Mouse (Mus musculus): ENCODE results near the gene Pla2g4e. TPM values are rescaled to one million over a fixed set of nuclear protein-coding genes. Genes with fewer than 3 reads are reported as not detected.
A peak's percentile ranks its signal among the peaks of the same experiment; 100 is the strongest.

Pla2g4e gene
- polyA plus RNA-seq, 1 experiment from 2014 or later: 0.05 TPM

GRCm38 (mm10) chr2:120173718-120174117 lies 71.4 kb downstream of the Pla2g4e start:
- ATAC-seq (ENCODE audit: insufficient read depth, low FRiP score, low TSS enrichment) (no peak), DNase-seq (ENCODE audit: low spot score) (peak; percentile 56)
- Histone ChIP-seq H3K4me2 (ENCODE audit: low read depth) (no peak overlapping the region), H3K9ac (ENCODE audit: low read length) (no peak overlapping the region), H3K27ac (ENCODE audit: low read depth, low read length) (no peak overlapping the region), H3K4me3 (ENCODE audit: low read depth, low read length) (no peak overlapping the region), H3K9me3 (ENCODE audit: control insufficient read depth, low read length) (no peaks in the 10 kb centered on the region), H3K27me3 (ENCODE audit: control insufficient read depth, insufficient read depth, low read length) (no peaks in the 10 kb centered on the region), H3K4me1 (ENCODE audit: control insufficient read depth, insufficient read depth, low read length) (no peaks in the 10 kb centered on the region), H3K36me3 (ENCODE audit: control insufficient read depth, insufficient read depth, low read length) (no peaks in the 10 kb centered on the region)
- 25% methylated on average over 10 of the region's 10 CpGs for WGBS

DNA sequence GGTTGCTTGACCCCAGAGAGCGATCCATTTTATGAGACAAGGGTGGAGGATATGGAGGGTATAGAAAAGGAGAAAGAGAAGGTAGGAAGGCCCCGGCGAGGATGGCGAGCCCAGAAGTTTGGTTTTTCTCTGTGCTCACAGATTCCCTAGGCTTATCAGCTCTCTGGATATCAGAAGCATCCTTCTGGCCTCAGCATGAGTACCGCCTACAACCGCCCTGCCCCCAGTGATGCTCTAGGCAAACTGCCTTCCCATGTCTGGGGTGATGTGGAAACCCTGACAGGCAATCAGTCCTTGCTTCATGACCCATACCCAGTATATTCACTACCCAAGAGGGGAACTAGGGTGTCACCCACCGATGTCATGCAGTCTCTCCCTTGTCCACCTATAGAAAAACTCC lies 73.8 kb downstream of the Pla2g4e start:
- ATAC-seq (ENCODE audit: insufficient read depth, low FRiP score, low TSS enrichment) (no peak), DNase-seq (ENCODE audit: low spot score) (no peak)
- Histone ChIP-seq H3K36me3 (ENCODE audit: control insufficient read depth, insufficient read depth, low read length) (no peaks in the 10 kb centered on the region), H3K4me3 (ENCODE audit: low read depth, low read length) (no peak overlapping the region), H3K9me3 (ENCODE audit: control insufficient read depth, low read length) (no peaks in the 10 kb centered on the region), H3K4me2 (ENCODE audit: low read depth) (no peak overlapping the region), H3K27ac (ENCODE audit: low read depth, low read length) (no peak overlapping the region), H3K9ac (ENCODE audit: low read length) (no peak overlapping the region), H3K4me1 (ENCODE audit: control insufficient read depth, insufficient read depth, low read length) (no peaks in the 10 kb centered on the region), H3K27me3 (ENCODE audit: control insufficient read depth, insufficient read depth, low read length) (no peaks in the 10 kb centered on the region)
- WGBS: 93% methylated on average over 7 of the region's 7 CpGs

DNA sequence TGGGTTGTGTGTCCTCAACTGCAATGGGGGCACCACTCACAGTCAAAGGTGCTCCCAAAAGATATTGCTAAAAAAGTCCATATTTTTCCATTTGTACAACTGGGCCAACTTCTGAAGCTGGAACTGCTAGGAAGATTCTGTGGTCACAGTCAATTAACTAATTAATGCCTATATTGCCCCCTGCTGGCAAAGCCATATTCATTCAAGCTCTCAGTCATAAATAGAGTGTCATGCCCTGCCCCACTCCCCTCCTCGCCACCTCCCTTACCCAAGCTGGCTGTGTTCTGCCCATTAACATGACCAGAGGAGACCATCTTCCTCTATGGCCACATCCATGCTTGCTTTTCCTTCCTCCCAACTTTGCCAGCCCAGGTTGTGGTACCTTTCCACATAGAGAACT lies 74.4 kb downstream of the Pla2g4e start:
- Histone ChIP-seq H3K36me3 (ENCODE audit: control insufficient read depth, insufficient read depth, low read length) (no peaks in the 10 kb centered on the region), H3K9ac (ENCODE audit: low read length) (no peak overlapping the region), H3K27me3 (ENCODE audit: control insufficient read depth, insufficient read depth, low read length) (no peaks in the 10 kb centered on the region), H3K27ac (ENCODE audit: low read depth, low read length) (no peak overlapping the region), H3K9me3 (ENCODE audit: control insufficient read depth, low read length) (no peaks in the 10 kb centered on the region), H3K4me3 (ENCODE audit: low read depth, low read length) (no peak overlapping the region), H3K4me1 (ENCODE audit: control insufficient read depth, insufficient read depth, low read length) (no peaks in the 10 kb centered on the region), H3K4me2 (ENCODE audit: low read depth) (no peak overlapping the region)
- WGBS: 68% methylated on average over 1 of the region's 1 CpGs
- ATAC-seq (ENCODE audit: insufficient read depth, low FRiP score, low TSS enrichment) (no peak), DNase-seq (ENCODE audit: low spot score) (no peak)

DNA sequence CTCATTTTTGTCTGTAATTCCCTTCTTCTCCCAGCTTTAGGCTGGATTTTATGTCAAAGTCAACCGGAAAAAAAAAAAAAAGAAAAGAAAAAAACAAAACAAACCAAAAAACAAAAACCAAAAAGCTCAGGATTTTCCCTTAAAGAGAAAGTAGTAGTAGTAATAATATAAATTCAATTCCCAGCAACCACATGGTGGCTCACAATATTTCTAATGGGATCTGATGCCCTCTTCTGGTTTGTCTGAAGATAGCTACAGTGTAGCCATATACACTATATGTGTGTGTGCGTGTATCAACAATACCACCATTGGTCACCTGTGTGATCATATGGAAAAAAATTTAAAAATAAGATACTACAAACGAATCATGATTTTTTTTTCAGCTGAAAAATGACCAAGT lies 75.8 kb downstream of the Pla2g4e start:
- Histone ChIP-seq H3K27me3 (ENCODE audit: control insufficient read depth, insufficient read depth, low read length) (no peaks in the 10 kb centered on the region), H3K4me3 (ENCODE audit: low read depth, low read length) (no peak overlapping the region), H3K4me1 (ENCODE audit: control insufficient read depth, insufficient read depth, low read length) (no peaks in the 10 kb centered on the region), H3K36me3 (ENCODE audit: control insufficient read depth, insufficient read depth, low read length) (no peaks in the 10 kb centered on the region), H3K9me3 (ENCODE audit: control insufficient read depth, low read length) (no peaks in the 10 kb centered on the region), H3K9ac (ENCODE audit: low read length) (no peak overlapping the region), H3K27ac (ENCODE audit: low read depth, low read length) (no peak overlapping the region), H3K4me2 (ENCODE audit: low read depth) (no peak overlapping the region)
- DNase-seq (ENCODE audit: low spot score): no peak
- 87% methylated on average over 3 of the region's 3 CpGs for WGBS
- no peak for ATAC-seq (ENCODE audit: insufficient read depth, low FRiP score, low TSS enrichment)

DNA sequence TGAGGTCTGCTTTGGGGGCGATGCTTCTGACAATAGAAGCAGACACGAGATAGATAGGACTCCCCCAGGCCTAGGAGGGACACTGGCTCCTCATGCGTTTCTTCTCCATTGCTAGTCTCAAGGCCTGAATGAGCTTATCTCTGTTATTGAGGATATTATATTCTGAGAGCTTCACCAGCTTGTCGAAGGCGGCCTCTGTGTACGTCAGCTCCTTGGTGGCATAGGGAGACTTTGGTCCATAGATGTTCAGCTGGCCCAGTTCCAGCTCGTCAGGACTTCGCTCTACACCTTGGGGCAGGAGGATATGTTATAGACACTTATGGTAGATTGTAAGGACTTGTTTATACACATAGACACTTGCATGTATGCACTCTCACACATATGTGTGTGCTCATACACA lies 77.4 kb downstream of the Pla2g4e start:
- Histone ChIP-seq H3K36me3 (ENCODE audit: control insufficient read depth, insufficient read depth, low read length) (no peaks in the 10 kb centered on the region), H3K27ac (ENCODE audit: low read depth, low read length) (no peak overlapping the region), H3K9ac (ENCODE audit: low read length) (no peak overlapping the region), H3K4me1 (ENCODE audit: control insufficient read depth, insufficient read depth, low read length) (no peaks in the 10 kb centered on the region), H3K4me3 (ENCODE audit: low read depth, low read length) (no peak overlapping the region), H3K4me2 (ENCODE audit: low read depth) (no peak overlapping the region), H3K9me3 (ENCODE audit: control insufficient read depth, low read length) (no peaks in the 10 kb centered on the region), H3K27me3 (ENCODE audit: control insufficient read depth, insufficient read depth, low read length) (no peaks in the 10 kb centered on the region)
- no peak for DNase-seq (ENCODE audit: low spot score)
- WGBS: 87% methylated on average over 8 of the region's 8 CpGs
- no peak for ATAC-seq (ENCODE audit: insufficient read depth, low FRiP score, low TSS enrichment)

- Histone ChIP-seq H3K9me3 (ENCODE audit: control insufficient read depth, low read length) (no peaks in the 10 kb centered on the region), H3K9ac (ENCODE audit: low read length) (no peak overlapping the region), H3K27ac (ENCODE audit: low read depth, low read length) (no peak overlapping the region), H3K4me2 (ENCODE audit: low read depth) (no peak overlapping the region), H3K4me3 (ENCODE audit: low read depth, low read length) (no peak overlapping the region), H3K4me1 (ENCODE audit: control insufficient read depth, insufficient read depth, low read length) (no peaks in the 10 kb centered on the region), H3K36me3 (ENCODE audit: control insufficient read depth, insufficient read depth, low read length) (no peaks in the 10 kb centered on the region), H3K27me3 (ENCODE audit: control insufficient read depth, insufficient read depth, low read length) (no peaks in the 10 kb centered on the region)
- WGBS: 79% methylated on average over 10 of the region's 10 CpGs
- DNase-seq (ENCODE audit: low spot score) (no peak), ATAC-seq (ENCODE audit: insufficient read depth, low FRiP score, low TSS enrichment) (no peak)
Measured at GRCm38 (mm10) chr2:120165474-120165873, 79.7 kb downstream of the Pla2g4e start.

DNA sequence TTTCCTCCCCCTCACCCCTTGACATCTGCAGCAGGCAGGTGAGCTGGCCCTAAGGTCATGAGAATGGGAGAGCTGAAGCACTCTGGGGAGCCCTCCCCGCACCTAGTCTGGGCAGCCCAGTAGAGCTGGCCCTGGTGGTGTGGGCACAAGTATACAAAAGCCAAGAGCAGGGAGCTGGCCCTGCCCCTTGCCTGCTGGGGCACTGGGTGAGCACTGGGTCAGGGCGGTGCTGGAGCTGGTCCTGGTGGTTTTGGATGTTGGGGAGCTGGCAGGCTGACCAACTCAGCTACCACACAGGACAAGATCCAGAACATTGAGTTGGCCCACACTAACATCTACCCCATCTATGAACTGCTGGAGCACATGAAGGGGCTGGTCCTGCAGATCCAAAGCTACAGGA lies 85.7 kb downstream of the Pla2g4e start:
- H3K9me3 ChIP-seq (ENCODE audit: control insufficient read depth, low read length): no peaks in the 10 kb centered on the region

DNA sequence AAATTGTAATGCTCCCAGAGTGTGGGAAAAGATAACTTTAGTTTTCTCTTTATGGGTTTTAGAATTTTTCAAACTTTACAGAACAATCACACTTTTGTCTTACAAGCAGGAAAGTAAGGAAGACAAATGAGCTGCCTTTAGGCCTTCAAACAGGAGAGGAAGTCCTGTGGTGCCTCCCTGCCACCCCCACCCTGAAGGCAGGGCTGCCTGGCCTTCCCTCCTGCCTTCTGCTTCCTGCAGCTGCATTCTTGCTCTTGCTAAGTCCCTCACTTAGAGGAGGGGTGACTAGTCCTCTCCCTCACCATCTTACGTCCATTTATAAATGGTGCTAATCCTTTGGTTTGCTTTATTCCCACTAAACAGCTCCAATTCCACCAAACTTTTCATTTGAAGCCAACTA lies 86.3 kb downstream of the Pla2g4e start:
- H3K27ac ChIP-seq (ENCODE audit: low read depth, low read length): no peak overlapping the region
- no peak for DNase-seq (ENCODE audit: low spot score)
- H3K4me1 ChIP-seq (ENCODE audit: control insufficient read depth, insufficient read depth, low read length): peaks cover under 1% of the 10 kb centered on the region; the same call in 1 of the 2 replicates
- no peak for ATAC-seq (ENCODE audit: insufficient read depth, low FRiP score, low TSS enrichment)
- no peaks in the 10 kb centered on the region for H3K9me3 ChIP-seq (ENCODE audit: control insufficient read depth, low read length)
- H3K27me3 ChIP-seq (ENCODE audit: control insufficient read depth, insufficient read depth, low read length): no peaks in the 10 kb centered on the region
- H3K9ac ChIP-seq (ENCODE audit: low read length): no peak overlapping the region
- 48% methylated on average over 1 of the region's 1 CpGs for WGBS
- H3K36me3 ChIP-seq (ENCODE audit: control insufficient read depth, insufficient read depth, low read length): no peaks in the 10 kb centered on the region
- H3K4me3 ChIP-seq (ENCODE audit: low read depth, low read length): no peak overlapping the region
- no peak overlapping the region for H3K4me2 ChIP-seq (ENCODE audit: low read depth)

More for the DNA sequence above, 85.7 kb downstream of the Pla2g4e start:
- WGBS: 80% methylated on average over 2 of the region's 2 CpGs
- Histone ChIP-seq H3K36me3 (ENCODE audit: control insufficient read depth, insufficient read depth, low read length) (no peaks in the 10 kb centered on the region), H3K9ac (ENCODE audit: low read length) (no peak overlapping the region), H3K4me3 (ENCODE audit: low read depth, low read length) (no peak overlapping the region), H3K4me2 (ENCODE audit: low read depth) (no peak overlapping the region), H3K4me1 (ENCODE audit: control insufficient read depth, insufficient read depth, low read length) (no peaks in the 10 kb centered on the region), H3K27ac (ENCODE audit: low read depth, low read length) (no peak overlapping the region), H3K27me3 (ENCODE audit: control insufficient read depth, insufficient read depth, low read length) (no peaks in the 10 kb centered on the region)
- ATAC-seq (ENCODE audit: insufficient read depth, low FRiP score, low TSS enrichment): no peak
- DNase-seq (ENCODE audit: low spot score): no peak

GRCm38 (mm10) chr2:120158016-120158415 lies 87.1 kb downstream of the Pla2g4e start:
- WGBS: 59% methylated on average over 5 of the region's 5 CpGs
- no peak for DNase-seq (ENCODE audit: low spot score)

More at GRCm38 (mm10) chr2:120158016-120158415, 87.1 kb downstream of the Pla2g4e start:
- H3K4me3 ChIP-seq (ENCODE audit: low read depth, low read length): no peak overlapping the region
- ATAC-seq (ENCODE audit: insufficient read depth, low FRiP score, low TSS enrichment): no peak
- H3K4me2 ChIP-seq (ENCODE audit: low read depth): no peak overlapping the region
- peaks cover 4% of the 10 kb centered on the region; the same call in 1 of the 2 replicates for H3K4me1 ChIP-seq (ENCODE audit: control insufficient read depth, insufficient read depth, low read length)
- no peak overlapping the region for H3K9ac ChIP-seq (ENCODE audit: low read length)
- H3K27me3 ChIP-seq (ENCODE audit: control insufficient read depth, insufficient read depth, low read length): no peaks in the 10 kb centered on the region
- no peak overlapping the region for H3K27ac ChIP-seq (ENCODE audit: low read depth, low read length)
- H3K36me3 ChIP-seq (ENCODE audit: control insufficient read depth, insufficient read depth, low read length): no peaks in the 10 kb centered on the region
- no peaks in the 10 kb centered on the region for H3K9me3 ChIP-seq (ENCODE audit: control insufficient read depth, low read length)
